Mouse (Mus musculus): ENCODE results near the gene Prkrip1. TPM values are rescaled to one million over a fixed set of nuclear protein-coding genes. Genes with fewer than 3 reads are reported as not detected.
"Not testable (repeated sequence)": the region's sequence is repeated elsewhere in the genome, so short reads cannot be mapped to it uniquely, and the experiment has no call there.

Gene Prkrip1
- polyA plus RNA-seq, 1 experiment from 2014 or later, result 79.6 TPM

DNA sequence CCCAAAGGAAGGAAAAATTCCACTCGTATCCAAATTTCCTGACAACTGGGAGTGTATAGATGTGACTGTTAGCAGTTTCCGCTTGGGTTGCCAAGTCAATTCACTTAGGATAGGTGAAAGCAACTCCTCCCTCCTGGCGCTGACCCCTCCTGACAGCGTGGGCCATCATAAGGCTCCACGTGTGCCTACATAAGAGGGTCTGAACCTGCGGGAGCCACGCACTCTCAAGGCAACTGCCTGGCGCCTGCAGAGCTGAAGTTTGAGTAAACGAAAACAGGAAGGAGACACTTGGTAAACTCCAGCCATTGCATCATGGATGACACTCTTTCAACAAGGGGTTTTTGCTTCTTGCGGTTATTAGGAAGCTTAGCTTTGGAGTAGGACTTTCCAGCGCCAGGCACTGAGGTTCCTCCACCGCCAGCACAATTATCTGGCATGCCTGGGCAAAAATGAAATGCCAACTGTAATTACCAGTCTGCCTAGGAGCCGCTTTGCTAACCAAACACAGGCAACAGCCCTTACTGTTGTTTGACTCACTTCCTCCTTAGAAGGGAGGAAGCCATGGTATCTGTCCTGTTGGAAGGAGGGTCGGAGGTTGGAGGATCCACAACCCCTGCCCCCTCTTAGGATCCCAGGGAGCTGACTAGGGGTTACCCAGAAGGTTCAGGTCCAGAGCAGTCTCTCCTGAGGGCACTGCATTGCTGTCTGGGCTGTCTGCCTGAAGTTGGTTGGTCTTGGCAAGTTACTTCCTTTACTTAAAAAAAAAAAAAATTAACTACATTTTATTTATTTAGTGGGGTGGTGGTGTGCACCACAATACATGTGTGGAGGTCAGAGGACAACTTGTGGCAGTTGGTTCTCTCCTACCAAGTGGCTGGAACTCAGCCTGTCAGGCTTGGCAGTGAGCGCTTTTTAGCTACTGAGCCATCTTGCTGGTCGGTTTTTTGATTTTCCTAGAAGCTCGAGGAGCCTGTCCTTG, 27.1 kb downstream of the Prkrip1 start:
- no peak for ATAC-seq (ENCODE audit: low FRiP score, low read depth)
- Histone ChIP-seq H3K27me3 (peaks cover 13% of the 10 kb centered on the region), H3K9me3 (no peaks in the 10 kb centered on the region), H3K4me3 (peak overlapping the region; percentile 61), H3K4me1 (peaks cover 16% of the 10 kb centered on the region), H3K9ac (replicated peaks) (peak overlapping the region; percentile 81), H3K27ac (replicated peaks) (no peak overlapping the region), H3K36me3 (peaks cover 8% of the 10 kb centered on the region; the same call in 1 of the 2 replicates), H3K4me2 (replicated peaks) (peak overlapping the region; percentile 88)
- 36% methylated on average over 17 of the region's 17 CpGs for WGBS

DNA sequence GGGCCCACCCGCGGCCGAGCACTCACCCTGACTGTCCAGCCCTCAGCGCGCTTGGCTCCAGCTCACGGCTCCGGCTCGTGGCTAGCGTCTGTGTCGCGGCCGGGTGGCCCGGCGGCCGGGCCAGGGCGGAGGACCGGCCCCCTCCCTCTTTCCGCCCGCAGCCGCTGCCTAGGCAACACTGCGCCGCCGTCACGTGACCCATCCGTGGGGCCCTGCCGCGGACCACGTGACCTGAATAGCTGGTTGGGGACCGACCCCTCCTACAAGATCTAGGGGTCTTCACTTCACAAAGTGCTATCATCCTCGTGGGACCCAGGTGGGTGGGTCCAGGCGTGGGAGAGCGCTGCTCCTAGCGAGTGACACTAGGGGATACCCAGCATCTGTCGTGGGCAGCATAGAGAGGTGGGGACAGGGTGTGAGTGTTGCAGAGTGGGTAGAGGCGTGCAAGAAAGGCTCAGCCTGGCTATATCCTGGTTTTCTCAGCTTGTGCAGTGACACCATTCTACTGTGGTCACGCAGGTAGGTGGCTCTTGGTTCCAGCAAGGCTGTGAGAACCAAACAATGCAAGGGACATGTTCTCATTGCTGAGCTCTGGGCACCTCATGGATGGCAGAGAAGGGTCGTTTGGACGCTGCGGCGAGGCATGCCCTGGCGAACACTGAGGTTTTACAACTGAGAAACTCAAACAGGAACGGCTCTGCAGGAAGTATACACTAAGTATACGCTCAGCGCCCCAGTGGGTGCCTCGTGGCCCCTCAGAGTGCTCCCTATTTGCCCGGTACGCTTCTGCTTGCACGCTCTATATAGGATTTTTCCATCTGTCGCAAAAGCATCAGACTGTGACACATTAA, 28.0 kb downstream of the Prkrip1 start, which contains the start of gene Orai2:
Gene Orai2, minus strand, starts transcription at position 202 of the 851 bp plus-strand sequence.
- peak within 1 kb of the TSS; percentile 61 for H3K4me3 ChIP-seq
- H3K9me3 ChIP-seq, result no peaks in the 10 kb centered on the region
- H3K9ac ChIP-seq (replicated peaks), result peak within 1 kb of the TSS; percentile 81
- H3K4me2 ChIP-seq (replicated peaks), result peak within 1 kb of the TSS; percentile 88
- H3K27ac ChIP-seq (replicated peaks), result peak within 1 kb of the TSS; percentile 69
- peaks cover 13% of the 10 kb centered on the region for H3K27me3 ChIP-seq
- H3K36me3 ChIP-seq, result peaks cover 8% of the 10 kb centered on the region; the same call in 1 of the 2 replicates
- WGBS, result 7% methylated on average over 49 of the region's 49 CpGs
- ATAC-seq (ENCODE audit: low FRiP score, low read depth), result peak; percentile 93
- H3K4me1 ChIP-seq, result peaks cover 16% of the 10 kb centered on the region

DNA sequence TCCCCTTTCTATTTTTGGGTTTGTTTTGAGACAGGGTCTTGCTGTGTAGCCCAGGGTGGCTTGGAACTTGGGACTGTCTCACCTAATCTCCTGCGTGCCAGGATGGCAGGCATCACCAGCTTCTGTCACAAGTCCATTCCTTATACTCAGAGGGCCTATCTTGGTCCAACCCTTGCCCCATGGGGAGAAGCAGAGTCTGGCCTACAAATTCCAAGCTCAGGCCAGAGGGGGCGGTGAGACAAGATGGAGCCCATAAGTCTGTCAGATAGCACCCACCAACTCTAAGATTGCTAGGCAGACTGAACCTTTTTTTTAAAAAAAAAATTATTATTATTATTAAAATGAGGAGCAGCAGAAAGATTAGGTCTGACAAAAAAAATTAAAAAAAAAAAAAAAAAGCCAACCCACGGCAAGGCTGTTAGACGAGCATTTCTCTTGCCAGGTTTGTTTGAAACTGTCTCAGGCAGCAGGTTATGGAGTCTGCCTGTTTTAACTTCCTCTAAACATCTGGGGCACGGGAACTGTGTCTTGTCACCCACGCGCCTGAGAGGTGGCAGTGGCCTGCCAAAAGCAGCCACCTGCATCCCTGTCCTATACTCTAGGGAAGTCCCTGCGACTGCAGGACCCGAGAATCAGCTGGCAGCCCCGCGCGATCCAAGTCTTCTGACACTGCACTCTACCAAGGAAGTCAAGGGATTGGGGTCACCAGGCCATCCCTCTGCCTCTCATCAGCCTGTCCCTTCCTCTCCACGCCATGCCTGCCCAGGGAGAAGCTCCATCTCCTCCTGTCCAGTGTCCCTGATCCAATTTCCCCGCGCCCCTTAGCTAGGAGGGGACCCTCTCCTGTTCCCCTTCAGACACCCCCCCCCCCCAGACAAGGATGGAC, 28.9 kb downstream of the Prkrip1 start:
- peak overlapping the region; percentile 61 for H3K4me3 ChIP-seq
- H3K9ac ChIP-seq (replicated peaks), result peak overlapping the region; percentile 81
- no peaks in the 10 kb centered on the region for H3K9me3 ChIP-seq
- H3K4me1 ChIP-seq, result peaks cover 16% of the 10 kb centered on the region
- peak overlapping the region; percentile 69 for H3K27ac ChIP-seq (replicated peaks)
- H3K36me3 ChIP-seq, result peaks cover 8% of the 10 kb centered on the region; the same call in 1 of the 2 replicates
- peak; percentile 52; the same call in 1 of the 2 replicates for ATAC-seq (ENCODE audit: low FRiP score, low read depth)
- peak overlapping the region; percentile 88 for H3K4me2 ChIP-seq (replicated peaks)
- 12% methylated on average over 15 of the region's 15 CpGs for WGBS
- H3K27me3 ChIP-seq, result peaks cover 13% of the 10 kb centered on the region

DNA sequence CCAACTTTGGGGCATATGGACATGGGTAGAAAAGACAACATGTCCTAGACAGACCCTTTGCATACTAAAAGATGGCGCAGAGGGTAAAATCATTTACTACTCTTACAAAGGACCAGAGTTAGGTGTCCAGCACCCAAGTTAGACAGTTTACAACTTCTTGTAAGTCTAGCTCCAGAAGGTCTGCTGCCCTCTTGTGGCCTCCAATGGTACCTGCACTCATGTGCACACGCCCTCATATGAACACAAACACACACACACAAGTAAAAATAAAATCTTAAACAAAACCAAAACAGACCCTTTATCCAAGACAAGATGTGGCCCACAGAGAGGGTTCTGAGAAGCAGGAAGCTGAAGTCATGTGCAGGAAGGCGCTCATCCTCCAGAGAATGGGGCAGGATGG, 30.7 kb downstream of the Prkrip1 start:
- Histone ChIP-seq H3K4me3 (no peak overlapping the region), H3K27me3 (peaks cover 13% of the 10 kb centered on the region), H3K4me2 (replicated peaks) (no peak overlapping the region), H3K4me1 (peaks cover 16% of the 10 kb centered on the region), H3K36me3 (peaks cover 8% of the 10 kb centered on the region; the same call in 1 of the 2 replicates), H3K9ac (replicated peaks) (no peak overlapping the region), H3K27ac (replicated peaks) (no peak overlapping the region), H3K9me3 (no peaks in the 10 kb centered on the region)
- no peak for ATAC-seq (ENCODE audit: low FRiP score, low read depth)
- WGBS, result 91% methylated on average over 3 of the region's 3 CpGs

DNA sequence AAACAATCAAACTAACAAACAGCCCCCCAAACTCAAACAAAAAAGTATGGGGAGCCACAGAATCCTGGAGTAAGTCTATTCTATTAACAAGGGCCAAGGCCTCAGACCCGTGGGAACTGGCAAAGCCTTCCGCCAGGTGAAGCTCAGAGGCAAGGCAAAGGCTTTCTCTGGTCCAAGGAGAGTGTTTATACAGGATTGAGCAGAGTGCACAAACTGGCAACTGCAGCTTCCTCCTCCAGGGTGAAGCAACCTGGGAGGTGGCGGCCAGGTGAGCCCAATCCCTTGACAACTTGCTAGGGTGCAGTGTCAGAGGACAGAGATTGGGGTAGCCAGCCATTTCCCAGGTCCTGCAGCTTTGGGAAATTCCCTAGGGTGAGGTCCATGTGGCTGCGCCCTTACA, 31.5 kb downstream of the Prkrip1 start:
- peaks cover 16% of the 10 kb centered on the region for H3K4me1 ChIP-seq
- H3K4me2 ChIP-seq (replicated peaks), result no peak overlapping the region
- no peak overlapping the region for H3K4me3 ChIP-seq
- no peaks in the 10 kb centered on the region for H3K9me3 ChIP-seq
- H3K36me3 ChIP-seq, result peaks cover 8% of the 10 kb centered on the region; the same call in 1 of the 2 replicates
- peaks cover 8% of the 10 kb centered on the region for H3K27me3 ChIP-seq
- WGBS, result 94% methylated on average over 4 of the region's 4 CpGs
- ATAC-seq (ENCODE audit: low FRiP score, low read depth), result no peak
- H3K9ac ChIP-seq (replicated peaks), result no peak overlapping the region
- H3K27ac ChIP-seq (replicated peaks), result no peak overlapping the region

DNA sequence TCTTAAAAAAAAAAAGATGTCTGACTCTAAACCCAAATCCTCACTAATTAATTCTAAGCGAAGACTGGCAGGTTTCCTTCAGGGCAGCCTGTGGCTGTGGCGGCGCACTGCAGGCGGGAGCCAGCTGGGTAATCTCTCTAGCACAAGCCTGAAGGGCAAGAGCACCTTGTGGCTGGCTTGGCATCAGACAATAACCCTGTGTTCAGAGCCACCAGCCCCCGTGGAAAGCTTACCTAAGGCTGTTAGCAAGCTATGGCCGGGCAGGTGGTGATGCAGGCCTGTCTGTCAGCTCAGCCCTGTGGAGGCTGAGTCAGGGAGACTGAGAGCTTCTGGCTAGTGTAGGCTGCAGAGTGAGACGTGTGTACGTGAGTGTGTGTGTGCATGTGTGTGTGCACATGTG, 33.5 kb downstream of the Prkrip1 start:
- 86% methylated on average over 8 of the region's 8 CpGs for WGBS
- Histone ChIP-seq H3K4me1 (peaks cover 7% of the 10 kb centered on the region; the same call in 1 of the 2 replicates), H3K36me3 (peaks cover 12% of the 10 kb centered on the region; the same call in 1 of the 2 replicates), H3K27ac (replicated peaks) (peak overlapping the region; percentile 30; the same call in 1 of the 2 replicates), H3K9me3 (no peaks in the 10 kb centered on the region), H3K4me2 (replicated peaks) (no peak overlapping the region), H3K27me3 (no peaks in the 10 kb centered on the region), H3K9ac (replicated peaks) (no peak overlapping the region), H3K4me3 (no peak overlapping the region)
- ATAC-seq (ENCODE audit: low FRiP score, low read depth), result no peak

DNA sequence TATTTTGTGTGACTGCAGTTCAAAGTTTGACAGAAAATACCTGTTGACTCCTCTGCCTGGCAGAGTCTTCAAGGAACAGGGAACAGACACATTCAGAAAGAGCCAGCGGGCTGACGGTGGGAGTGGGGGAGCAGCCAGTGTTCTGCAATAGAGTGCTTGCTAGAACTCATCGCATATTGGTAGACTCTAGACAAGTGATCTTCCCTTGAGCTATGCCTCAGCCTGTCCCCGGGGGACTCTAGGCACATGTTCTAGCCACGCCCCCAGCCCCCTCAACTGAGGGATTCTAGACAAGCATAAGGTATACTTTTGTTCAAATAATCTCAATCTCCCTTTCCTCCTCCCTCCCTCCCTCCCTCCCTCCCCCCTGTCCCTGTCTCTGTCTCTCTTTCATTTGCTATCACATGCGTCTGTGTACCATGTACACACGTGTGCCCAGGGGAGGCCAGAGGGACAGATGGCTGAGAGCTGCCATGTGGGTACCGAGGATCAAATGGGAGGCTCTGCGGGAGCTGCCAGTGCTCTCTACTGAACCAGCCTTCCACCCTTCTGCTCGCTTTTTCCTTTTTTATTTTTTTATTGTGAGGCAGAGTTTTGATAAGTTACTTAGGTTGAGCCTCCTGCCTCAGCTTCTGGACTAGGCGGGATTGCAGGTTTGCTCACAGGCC, 34.8 kb downstream of the Prkrip1 start:
- H3K36me3 ChIP-seq, result peaks cover 12% of the 10 kb centered on the region; the same call in 1 of the 2 replicates
- peak overlapping the region; percentile 36; the same call in 1 of the 2 replicates for H3K27ac ChIP-seq (replicated peaks)
- WGBS, result 75% methylated on average over 11 of the region's 11 CpGs
- no peak overlapping the region for H3K9ac ChIP-seq (replicated peaks)
- no peaks in the 10 kb centered on the region for H3K9me3 ChIP-seq
- H3K4me2 ChIP-seq (replicated peaks), result no peak overlapping the region
- no peaks in the 10 kb centered on the region for H3K4me1 ChIP-seq
- H3K4me3 ChIP-seq, result no peak overlapping the region
- H3K27me3 ChIP-seq, result no peaks in the 10 kb centered on the region
- ATAC-seq (ENCODE audit: low FRiP score, low read depth), result peak; percentile 27; the same call in 1 of the 2 replicates

DNA sequence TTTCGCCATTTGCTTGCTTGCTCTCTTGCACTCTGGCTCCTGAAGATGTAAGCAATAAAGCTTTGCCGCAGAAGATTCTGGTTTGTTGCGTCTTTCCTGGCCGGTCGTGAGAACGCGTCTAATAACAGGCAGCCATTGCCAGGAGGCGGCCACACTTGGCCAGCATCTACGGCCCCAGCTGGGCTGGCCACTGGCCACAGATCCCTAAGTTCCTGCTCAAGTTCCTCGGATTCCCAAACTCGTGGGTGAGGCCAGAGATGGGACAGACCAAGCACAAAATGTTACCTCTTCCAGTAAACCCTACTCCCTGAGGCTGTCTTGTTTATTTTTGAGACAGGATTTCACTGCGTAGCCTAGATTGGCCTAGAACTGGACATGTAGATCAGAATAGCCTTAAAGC, 38.7 kb downstream of the Prkrip1 start:
- H3K4me1 ChIP-seq; H3K27ac ChIP-seq (replicated peaks); H3K36me3 ChIP-seq; H3K4me3 ChIP-seq; H3K9ac ChIP-seq (replicated peaks); H3K4me2 ChIP-seq (replicated peaks); H3K9me3 ChIP-seq; H3K27me3 ChIP-seq; ATAC-seq (ENCODE audit: low FRiP score, low read depth): not testable (repeated sequence)
- WGBS, result 93% methylated on average over 11 of the region's 12 CpGs

DNA sequence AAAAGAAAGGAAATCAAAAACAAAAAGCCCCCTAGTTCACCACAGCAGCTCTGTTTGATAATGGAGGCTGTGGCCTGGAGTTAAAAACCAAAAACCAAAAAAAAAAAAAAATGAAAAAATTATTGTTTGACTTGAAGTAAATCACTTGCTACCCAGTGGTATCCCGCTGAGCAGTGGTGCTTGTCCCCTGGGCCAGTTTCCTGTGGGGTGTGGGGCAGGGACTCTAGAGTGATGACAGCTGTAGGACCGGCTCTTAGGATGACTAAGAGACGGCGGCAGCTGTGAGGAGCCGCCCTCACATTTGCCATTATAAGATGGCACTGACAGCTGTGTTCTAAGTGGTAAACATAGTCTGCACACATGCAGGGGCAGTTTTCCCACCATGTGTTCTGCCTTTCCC, 43.4 kb downstream of the Prkrip1 start:
- Histone ChIP-seq H3K27me3 (no peaks in the 10 kb centered on the region), H3K9me3 (no peaks in the 10 kb centered on the region), H3K27ac (replicated peaks) (no peak overlapping the region), H3K4me2 (replicated peaks) (no peak overlapping the region), H3K4me1 (no peaks in the 10 kb centered on the region), H3K9ac (replicated peaks) (no peak overlapping the region), H3K4me3 (no peak overlapping the region), H3K36me3 (no peaks in the 10 kb centered on the region)
- ATAC-seq (ENCODE audit: low FRiP score, low read depth), result no peak
- 86% methylated on average over 5 of the region's 5 CpGs for WGBS

DNA sequence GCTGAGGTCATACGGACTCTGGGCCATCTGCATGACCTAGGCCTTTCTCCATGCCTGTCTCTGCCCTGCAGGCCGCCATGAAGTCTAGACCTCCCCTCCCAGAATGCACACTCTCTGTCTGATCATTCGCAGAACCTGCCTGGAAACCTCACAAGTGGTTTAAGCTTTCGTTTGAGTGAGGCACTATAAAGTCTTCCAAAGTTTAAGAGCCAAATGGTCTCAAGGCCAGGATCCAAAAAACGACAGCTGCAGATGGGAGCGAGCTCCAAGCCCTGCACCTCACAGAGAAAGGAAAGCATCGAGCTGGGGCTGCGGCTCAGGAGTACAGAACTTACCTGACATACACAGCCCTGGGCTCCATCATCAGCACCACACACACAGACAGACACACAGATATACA, 46.4 kb downstream of the Prkrip1 start:
- ATAC-seq (ENCODE audit: low FRiP score, low read depth), result no peak
- 82% methylated on average over 8 of the region's 8 CpGs for WGBS

More for the DNA sequence above, 46.4 kb downstream of the Prkrip1 start:
- Histone ChIP-seq H3K36me3 (no peaks in the 10 kb centered on the region), H3K27ac (replicated peaks) (no peak overlapping the region), H3K4me3 (no peak overlapping the region), H3K4me1 (no peaks in the 10 kb centered on the region), H3K4me2 (replicated peaks) (no peak overlapping the region), H3K9me3 (no peaks in the 10 kb centered on the region), H3K9ac (replicated peaks) (no peak overlapping the region), H3K27me3 (no peaks in the 10 kb centered on the region)

Data from midbrain, embryonic 12.5 days (tissue).